Mouse (Mus musculus): ENCODE results near the gene Zfp827.
"Not testable (repeated sequence)": the region's sequence is repeated elsewhere in the genome, so short reads cannot be mapped to it uniquely, and the experiment has no call there.

The Zfp827 gene

DNA sequence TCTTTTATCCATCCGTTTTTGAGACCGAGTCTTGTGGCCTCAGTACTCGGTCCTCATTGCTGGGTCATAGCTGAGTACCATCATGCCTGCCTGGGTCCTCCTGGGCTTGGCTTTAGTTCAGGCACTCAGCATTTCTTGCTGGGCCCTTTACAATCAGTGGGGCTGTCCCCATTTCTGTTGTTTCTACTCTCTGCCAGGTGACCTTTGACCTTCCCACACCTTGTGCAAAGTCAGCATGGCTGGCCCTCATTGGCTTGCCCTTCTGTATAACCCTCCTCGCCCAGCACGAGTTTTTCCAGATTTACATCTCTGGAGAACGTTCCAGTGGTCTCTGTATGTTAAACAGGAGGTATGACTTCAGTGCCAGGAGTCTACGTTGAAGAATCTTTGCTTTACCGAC, 83.2 kb downstream of the Zfp827 start:
- DNase-seq (ENCODE audit: low spot score): no peak

DNA sequence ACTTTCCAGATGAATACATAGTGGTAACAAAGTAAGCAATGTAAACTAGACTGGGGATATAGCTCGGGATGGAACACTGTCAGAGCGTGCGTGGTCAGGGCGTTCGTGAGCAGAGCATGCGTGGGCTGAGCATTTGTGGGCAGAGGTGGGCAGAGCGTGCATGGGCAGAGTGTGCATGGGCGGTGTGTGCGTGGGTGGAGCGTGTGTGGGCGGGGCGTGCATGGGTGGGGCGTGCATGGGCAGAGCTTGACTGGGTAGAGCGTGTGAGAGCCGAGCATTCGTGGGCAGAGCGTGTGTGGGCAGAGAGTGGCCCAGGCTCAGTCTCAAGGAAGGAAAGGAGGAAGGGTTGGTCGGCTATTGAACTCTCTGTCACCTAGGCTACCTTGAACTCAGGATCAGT, 84.2 kb downstream of the Zfp827 start:
- no peak for DNase-seq (ENCODE audit: low spot score)

DNA sequence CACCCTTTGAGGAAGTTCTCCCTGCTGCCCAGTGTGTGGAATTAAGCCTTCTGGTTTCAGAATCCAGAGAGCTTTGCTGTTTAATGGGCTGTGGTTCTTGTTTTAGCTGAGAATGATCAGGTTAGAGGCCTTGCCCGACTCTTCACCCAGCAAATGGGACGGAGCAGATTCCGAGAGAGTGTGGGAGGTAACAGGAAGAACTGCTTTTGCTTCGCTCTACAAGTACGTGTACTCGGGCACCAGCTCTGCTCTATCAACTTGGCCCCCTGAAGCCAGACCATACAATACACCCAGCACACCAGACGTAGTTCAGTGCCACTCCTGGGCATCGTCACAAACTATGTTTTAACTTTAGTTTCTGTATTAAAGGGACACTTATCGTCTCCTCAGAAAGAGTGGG, 85.3 kb downstream of the Zfp827 start:
- DNase-seq (ENCODE audit: low spot score): no peak

DNA sequence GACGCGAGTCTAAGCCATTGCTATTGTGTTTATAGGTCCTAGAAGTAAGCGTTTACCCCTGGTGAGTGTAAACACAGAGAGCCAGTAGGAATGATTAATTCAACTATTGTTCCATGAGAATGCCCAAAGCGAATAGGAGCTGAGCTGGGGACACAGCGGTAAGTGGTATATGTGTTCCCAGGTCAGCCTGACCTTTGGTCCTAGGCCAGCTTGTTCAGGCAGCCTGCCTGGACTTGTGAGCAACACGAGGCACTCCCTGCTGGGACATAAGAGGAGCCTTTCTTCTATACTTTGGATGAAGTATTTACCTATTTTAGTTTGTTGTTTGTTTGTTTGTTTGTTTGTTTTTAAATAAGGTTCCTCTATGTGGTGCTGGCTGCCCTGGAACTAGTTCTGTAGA, 86.3 kb downstream of the Zfp827 start:
- peak; percentile 77 for DNase-seq (ENCODE audit: low spot score)

DNA sequence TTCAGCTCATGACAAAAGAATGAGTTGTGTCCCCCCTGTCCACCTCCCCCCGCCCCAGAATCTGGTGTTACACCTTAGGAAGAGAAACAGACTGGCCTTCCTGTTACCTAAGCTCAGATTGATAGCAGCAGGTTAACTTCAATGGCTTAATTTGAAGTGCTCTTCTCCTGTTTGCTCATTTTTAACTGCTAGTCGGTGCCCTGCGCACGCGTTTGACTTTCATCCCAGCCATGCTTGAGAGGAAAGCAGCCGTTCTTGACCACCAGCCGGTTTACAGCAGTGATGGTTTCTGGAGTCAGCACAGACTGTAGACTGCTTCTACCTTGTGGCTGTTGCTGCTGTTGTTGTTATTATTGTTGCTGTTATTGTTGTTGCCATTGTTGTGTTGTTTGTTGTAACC, 88.2 kb downstream of the Zfp827 start:
- no peak for DNase-seq (ENCODE audit: low spot score)

DNA sequence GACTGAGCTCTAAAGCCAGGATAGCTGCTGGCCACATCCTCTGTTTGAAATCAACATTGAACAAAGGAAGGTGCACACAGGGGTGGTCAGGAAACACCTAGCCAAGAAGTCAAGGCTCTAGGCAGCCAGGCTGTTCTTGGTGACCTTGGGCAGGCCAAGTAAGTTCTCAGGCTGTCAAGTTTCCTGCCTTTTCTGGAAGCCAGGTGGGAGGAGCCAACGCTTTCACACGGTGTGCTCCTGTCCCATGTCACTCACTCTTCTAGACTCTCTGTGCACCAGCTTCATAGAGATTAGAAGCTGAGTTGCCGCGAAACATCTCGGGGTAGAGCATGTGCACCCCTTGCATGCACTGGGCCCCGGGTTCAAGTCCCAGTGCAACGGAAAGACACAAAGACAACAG, 89.5 kb downstream of the Zfp827 start:
- no peak for DNase-seq (ENCODE audit: low spot score)

DNA sequence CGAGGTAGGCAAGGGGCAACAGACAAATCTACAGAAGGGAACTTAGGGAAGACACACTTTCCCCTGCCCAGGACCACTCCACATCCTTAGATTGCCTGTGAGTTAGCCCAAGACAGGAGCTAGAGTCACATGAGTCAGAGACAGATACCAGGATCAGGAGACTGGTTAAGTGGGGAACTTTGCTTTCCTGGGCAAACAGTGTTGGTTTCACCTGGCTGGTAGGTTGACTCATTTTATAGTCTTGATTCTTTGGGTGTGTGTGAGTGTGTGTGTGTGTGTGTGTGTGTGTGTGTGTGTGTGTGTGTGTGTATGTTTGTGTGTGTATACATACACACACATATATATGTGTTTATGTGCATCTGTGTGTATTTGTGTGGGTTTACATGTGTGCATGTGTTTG, 93.4 kb downstream of the Zfp827 start:
- DNase-seq (ENCODE audit: low spot score): no peak

DNA sequence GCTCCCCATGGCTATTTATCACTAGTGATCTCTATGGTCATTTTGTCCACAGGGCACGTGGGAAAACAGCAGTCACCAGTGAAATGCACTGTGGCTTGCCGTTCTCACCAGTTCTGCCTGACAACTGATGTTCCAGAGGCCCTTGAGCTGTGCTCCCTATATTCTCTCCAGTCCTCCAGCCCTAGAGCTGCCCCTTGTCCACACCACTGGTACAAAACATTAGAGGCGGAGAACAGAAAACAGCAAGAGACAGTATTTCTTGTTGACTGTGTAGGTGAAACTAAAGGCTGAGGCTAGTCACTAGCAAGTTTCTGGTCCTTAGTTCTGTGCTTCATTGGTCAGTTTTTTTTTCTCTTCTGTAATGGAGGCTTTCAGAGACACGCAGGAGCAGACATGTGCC, 96.0 kb downstream of the Zfp827 start:
- no peak for DNase-seq (ENCODE audit: low spot score)

DNA sequence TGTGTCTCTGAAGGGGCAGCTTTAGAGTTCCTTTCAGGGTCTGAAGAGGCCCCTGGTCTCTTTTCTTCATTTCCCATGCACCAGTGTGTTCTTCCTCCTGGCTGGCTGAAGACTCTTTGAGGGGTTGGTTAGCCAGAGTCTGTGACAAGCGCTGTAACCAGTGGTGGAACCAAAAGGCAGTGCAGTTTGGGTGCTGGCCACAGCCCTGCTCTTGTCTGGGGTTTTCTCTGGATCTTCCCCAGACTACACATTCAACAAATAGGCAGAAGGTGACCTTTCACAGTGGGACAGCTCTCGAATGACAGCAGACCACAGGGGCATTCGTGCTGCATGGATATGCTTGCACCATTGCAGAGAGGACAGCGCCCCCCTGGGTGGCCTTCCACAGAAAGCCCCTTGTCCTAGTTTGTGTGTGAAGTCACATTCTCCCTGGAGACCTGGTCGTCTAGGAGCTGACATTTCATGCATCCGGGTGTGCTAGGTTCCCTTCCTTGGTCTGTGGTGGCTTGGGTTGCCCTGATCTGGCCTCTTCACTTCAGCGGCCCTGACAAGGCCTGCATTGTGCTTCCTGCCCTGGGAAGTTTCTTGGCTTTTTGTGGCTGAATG, 99.1 kb downstream of the Zfp827 start:
- DNase-seq (ENCODE audit: low spot score): no peak

DNA sequence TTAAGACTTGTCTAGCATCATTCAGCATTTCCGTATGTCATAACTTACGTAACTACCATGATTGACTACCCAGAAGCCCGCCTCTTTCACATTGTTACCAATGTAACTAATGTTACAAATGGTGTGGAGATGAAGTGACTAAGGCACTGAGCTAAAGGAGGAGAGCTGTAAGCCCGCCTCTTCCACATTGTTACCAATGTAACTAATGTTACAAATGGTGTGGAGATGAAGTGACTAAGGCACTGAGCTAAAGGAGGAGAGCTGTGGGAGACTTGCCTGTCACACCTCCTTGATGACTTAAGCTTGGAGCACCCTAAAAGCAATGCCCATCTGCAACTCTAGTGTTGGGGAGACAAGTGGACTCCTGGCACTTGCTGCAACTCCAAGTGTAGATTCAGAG, 100.3 kb downstream of the Zfp827 start:
- not testable (repeated sequence) for DNase-seq (ENCODE audit: low spot score)

DNA sequence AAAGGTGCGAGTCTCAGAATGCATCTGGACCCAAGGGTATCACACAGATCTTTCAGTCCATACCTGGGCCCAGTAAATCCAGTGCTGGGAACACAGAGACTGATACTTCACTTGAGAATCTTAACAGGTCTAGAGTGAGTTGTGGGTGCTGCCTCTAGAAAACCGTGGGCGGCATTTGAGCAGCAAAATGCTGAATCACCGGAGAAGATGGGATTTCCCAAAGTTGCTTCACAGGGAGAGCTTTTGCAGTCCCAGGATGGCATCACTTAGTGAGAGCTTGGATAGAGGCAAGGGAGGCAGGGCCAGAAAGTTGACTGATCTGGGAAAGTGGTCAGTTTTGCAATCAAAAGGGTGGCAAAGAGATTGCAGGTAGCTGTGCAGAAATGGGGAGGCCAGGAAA, 111.4 kb downstream of the Zfp827 start:
- no peak for DNase-seq (ENCODE audit: low spot score)

DNA sequence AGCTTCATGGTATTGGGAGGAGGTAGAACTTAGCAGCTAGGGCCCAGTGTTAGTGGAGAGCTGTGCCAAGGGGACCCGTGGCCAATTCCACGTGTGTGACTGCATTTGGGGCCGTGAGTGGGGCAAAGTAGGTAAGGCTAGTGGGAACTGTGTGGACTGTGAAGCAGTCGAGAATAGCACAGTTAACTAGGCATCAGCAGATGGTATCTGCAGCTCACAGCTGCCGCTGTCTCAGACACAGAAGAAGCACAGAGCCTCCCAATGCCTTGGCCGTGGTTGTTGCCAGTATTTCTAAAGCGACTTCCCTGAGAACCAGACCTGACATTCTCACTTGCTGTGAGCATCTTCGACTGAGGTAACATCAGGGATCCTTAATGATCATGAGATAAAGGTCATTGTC, 112.7 kb downstream of the Zfp827 start:
- no peak for DNase-seq (ENCODE audit: low spot score)

DNA sequence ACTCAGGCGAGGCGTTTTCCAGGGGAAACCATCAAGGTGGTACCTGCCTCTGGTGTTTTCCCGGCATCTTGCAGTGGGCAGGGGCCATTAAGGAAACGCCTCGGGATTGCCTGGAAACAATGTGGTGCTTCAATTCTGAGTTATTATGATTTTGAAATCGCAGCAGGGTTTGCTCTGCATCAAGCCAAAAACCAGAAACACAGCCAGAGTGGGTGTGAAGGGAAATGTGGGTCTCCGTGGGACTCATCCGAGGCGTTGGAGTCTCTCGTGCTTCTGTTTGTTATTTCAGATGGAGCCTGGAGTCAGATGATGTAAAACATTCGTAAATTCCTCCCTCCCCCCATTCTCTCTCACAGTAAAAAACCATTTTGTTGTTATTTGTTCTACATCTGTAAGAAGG, 113.4 kb downstream of the Zfp827 start:
- DNase-seq (ENCODE audit: low spot score): no peak

DNA sequence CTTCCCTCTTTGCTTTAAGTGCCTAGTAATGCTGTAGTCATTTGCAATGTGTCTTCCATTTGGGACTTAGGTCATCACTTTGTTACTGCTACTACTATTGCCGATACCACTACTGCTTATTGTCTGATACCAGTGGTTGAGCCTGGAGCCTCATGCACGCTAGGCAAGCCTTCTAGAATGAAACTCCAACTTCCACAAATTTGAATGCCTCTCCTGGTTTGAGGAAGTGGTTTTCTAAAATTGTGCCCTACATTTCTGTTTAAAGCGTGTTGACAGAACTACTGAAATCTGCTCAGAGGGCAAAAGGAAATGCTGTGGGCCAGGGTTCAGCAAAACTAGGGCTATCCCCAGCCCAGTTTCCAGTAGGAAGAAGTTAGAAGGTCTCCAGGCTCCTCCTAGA, 115.5 kb downstream of the Zfp827 start:
- no peak for DNase-seq (ENCODE audit: low spot score)

DNA sequence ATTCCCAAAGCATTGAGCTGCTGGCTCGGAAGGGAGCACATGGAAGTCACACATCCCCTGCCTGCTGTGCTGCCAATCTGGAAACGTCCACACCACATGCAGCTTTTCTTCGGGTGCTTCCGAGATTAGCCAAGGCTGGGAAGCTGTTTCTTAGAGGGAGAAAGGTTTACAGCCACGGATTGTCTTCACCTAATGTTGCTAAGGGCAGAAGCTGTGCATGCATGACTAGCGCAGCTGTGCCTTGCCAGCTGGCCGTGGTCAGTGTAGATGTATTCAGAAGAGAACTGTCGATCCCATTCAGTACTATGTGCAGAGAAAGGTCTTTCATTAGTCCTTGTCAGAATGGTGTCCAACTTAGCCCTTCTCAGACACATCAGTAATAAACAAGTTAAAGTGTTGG, 117.0 kb downstream of the Zfp827 start:
- DNase-seq (ENCODE audit: low spot score): no peak

DNA sequence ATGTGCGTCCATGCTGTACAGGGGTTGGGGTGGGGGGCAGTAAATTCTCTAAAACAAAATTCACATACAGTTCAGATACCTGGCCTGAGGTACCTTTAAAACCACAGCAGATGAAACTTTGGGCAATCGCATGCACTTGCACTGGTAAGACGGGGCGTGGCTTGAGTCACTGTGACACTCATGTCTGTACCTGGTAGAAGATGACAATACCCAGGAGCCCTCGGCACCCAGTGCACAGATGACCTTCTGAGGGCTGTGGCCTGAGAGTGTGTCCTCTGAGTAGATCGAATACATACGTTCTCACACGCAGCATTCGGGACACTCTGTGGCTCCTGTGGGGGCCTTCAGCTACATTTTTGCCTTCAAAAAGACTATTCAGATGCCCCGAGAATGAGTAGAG, 117.4 kb downstream of the Zfp827 start:
- no peak for DNase-seq (ENCODE audit: low spot score)

DNA sequence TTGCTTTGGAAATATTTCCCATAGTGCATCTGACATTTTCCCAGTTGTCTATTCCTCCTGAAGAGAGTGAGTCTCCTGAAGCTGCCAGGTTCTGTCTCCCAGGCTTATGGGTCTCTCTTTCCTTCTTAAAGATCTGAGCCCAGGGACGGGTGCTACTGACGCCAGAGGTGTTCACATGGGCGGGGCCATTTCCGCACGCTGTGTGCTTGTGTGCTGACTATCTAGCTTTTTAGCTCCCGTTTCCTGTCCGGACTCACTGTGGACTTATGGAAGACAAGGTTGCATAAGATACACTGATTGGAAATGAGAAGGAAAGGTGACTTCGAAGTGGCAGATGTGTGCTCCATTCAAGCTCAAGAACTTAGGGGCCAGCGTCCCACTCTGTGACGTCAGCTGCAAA, 120.6 kb downstream of the Zfp827 start:
- DNase-seq (ENCODE audit: low spot score): no peak

DNA sequence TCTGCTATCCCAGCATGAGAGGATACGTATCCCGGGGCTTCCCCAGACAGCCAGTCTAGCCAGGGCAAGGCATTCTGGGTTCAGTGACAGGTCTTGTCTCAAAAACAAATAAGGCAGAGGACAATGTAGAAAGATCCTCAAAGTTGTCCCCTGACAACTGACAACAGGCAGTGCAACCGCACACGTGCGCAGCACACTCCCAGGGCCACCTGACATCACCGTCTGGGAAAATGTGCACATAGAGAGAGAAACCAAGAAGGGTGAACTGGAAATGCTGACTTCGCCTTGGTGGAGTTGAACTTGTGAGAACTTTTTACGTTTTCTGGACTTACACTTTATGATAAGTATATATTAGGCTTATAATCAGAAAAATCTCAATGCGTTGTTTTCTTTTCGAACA, 121.6 kb downstream of the Zfp827 start:
- DNase-seq (ENCODE audit: low spot score): no peak

DNA sequence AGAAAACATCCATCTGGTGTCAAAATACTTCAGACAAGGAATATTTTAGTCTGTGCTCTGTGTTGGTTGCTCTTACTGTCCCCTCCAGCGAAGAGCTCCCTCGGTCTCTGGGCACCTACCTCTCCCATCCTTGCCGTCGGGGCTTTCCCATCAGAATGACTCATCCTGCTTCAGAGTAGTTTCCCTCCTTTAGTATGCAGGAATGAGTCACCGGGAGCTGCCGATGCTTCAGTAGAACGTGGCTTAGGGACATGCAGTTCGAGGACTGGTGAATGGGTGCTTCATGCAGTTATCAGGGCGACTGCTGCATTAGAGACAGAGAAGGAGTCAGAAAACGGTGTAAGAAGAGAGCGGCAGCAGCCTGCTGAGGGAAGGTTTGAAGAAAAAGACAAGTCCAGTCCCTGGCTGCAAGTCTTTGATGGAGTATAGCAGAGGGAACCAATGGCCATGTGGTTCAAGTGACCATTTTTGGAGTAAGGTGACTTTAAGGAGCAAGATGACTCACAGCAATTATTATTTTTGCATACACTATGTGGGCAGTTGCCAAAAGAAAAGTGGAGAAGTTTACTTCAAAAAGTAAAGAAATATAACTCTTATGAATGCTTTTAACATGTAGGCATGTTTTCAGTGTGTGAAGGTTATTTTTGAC, 122.4 kb downstream of the Zfp827 start:
- no peak for DNase-seq (ENCODE audit: low spot score)

DNA sequence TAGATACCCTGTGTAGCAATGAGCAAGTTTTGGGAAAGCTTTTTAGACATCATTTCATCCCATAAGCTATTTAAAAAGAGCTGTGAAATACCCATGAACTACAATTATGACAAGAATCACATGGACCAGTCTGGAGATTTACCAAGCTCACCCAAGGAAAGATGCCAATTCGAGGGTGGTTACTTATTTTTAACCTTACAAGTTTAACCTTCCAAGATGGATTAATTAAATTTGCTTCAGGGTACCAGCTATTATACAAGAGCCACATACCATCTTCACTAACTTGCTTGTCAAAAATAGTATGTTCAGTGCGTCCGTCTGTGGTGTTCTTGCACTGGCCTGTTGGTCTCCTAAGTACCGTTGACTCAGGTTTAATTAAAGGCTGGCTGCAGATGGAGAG, 123.4 kb downstream of the Zfp827 start:
- DNase-seq (ENCODE audit: low spot score): no peak

DNA sequence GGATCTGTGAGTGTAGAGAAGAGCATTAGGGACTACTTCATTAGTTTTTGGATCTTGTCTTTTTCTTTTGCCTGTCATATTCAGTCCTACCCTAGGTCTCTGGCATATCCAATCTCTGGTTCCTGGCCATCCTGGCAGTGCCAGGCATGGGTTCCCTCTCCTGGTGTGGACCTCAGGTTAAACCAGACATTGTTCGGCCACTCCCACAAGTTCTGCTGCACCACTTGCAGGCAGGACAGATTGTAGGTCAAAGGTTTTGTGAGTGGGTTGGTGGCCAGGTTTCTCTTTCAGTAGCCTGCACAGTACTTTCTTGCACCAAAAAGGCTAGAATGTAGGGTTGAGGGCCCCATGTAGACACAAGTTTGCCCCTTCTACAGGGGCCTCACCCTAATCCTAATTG, 125.0 kb downstream of the Zfp827 start:
- DNase-seq (ENCODE audit: low spot score): no peak

DNA sequence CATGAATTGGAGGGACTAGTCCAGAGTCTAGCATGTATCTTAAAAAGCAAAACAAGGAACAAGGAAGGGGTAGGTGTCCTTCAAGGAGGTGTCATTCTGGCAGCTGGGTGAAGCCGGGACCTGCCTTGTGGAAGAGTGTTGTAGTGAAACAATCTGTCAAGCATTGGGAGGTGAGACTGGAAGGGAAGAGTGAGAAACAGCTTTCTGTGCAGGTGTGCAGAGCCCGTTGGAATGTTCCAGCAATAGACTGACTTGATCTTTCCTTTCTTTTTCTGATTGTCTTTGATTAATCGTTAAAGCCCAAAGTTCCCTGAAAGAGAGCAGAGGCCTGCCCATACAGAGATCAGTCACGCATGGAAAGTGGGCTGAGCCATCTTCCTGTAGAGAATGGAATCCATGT, 125.4 kb downstream of the Zfp827 start:
- no peak for DNase-seq (ENCODE audit: low spot score)

DNA sequence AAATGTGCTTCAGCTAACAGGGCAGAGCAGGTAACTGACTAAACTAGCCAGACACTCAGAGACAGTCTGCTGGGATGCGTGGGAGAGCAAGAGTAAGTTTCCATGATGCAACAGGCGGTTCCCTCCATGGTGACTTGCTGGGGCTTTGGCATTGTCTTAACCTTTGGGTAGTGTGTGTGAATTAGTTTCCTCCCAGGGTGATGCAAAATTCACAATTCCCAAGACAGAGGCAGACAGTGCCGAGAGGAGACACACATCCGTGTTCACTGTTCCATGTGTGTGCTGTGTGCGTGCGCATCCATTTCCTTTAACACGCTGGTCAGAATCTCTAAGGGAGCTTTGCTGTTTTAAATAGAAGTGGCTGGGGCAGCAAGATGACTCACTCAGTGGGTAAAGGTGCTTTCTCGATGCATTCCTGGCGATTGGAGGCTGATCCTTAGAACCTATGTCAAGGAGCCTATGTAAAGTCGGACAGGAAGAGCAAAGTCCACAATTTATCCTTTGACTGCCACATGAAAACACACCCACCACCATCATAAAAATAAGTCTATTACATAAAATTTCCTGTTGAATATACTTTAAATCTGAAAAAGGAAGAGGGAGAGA, 127.4 kb downstream of the Zfp827 start:
- DNase-seq (ENCODE audit: low spot score): no peak

DNA sequence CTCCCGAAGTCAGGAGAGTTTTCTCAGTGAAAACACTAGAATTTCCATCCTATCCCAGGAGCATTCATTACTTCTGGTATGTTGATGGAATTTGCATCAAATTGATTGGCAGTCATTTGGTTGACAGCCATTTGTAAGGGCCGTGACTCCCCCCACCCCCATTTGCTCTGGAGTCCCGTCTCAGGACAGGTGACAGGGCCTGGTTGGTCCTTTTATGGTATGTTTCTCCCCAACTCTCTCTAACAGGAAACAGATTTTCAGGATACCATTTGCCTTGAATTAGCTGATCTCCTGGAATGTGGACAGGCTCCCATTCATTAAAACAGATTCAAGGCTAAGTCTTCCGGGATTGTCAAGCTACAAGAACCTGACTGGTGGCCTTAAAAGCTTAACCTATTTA, 129.1 kb downstream of the Zfp827 start:
- no peak for DNase-seq (ENCODE audit: low spot score)

Measured in ovary, postnatal 36 days (tissue).